Mouse (Mus musculus): ENCODE results near the gene Gatad2b.

GRCm38 (mm10) chr3:90290602-90291001 lies 2.4 kb upstream of the Gatad2b start:
- TF ChIP-seq POLR2A (IDR thresholded peaks at IDR 0.05; ENCODE audit: low read depth, low read length) = no peak
- no peak for TF ChIP-seq CTCF (IDR thresholded peaks at IDR 0.05; ENCODE audit: borderline replicate concordance, insufficient read depth, low read length)
